Mouse (Mus musculus) adrenal gland (tissue): ENCODE measurements at regions not wholly inside any gene's neighbourhood (a gene's known extent, or its start where the extent isn't known, plus 50 kb on each side); places are given as distances from the start of the nearest gene placed in this dataset.

Experiments
- intact Hi-C: fragments of 180-260 bp; cut with DNase I; formaldehyde crosslinking; loops from one replicate; pipeline ENCODE4 v1.15.1; 2025

DNA sequence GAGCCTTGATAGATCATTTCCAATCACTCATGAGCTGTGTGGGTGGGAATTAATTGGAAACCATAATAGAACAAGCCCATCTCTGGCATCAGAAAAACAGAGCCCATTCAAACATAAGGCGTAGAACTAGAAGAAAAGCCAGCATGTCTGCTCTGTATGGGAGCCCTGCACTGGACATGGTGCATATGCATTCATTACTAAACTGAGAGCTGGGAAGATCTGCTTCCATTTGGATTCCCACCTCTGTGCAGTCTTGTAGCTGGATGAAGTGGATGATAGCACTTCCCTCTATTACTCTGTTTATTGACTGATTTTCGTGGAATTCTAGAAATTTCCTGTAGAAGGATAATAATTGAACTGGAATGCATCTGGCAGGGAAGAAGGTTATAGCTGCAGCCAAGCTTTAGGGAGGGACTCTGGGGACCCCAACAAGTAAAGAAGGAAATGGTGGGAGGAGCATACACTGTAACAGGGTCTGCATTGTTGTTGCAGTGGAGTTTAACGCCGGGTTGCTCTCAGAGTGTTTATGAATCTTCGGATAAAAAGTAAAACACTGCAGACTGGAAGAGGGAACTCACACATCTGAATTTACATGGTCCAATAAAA, 155.2 kb upstream of the Jag1 start:
- intact Hi-C loops: no loop called here

DNA sequence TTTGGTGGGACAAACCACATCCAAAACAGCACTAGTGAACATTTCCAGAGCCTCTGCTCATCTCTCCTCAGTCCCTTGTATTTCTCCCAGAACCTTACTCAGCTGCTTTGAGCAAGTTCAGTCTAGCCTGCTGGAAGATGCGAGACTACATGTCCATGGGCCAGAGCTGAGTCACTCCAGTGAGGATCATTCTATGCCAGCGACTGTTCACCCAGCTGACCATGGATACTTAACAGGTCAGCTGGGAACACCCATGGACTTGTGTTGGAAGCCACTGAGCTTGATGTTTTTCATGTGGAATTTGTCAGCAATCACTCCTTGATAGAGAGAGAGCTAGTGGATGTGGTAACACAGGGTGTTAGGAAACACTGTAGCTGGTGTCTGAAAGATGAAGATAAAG, 146.5 kb upstream of the Jag1 start:
- intact Hi-C loops: no loop called here

DNA sequence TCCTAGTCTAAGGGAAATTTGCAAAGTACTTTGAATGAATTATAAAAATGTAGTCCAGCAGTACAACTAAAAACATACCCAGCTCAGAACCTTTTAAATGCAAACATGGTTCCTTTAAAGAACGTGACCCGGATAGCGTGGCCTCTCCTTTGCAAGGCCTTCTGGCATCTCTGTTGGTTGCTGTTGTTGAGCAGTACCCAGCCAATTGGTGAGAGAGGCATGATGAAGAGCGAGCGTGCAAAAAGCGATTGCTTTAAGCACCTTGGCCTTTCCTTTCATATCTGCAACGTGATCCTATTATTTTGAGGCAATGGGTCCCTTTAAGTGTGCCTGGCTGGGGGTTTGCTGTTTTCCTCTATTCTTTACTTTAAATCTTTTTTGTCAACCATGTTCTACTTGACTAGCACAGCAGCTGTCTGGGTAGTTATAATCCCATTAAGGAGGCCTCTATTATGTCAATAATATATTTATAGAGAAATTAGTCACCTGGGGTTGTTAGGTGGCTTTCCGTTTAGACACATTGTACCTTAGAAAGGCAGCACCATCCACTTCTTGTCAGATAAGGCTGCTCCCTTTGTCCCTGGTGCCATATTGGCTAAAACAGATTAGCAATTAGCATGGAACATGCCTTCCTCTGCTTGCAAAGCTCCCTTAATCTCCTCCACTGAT, 141.5 kb upstream of the Jag1 start:
- intact Hi-C loops: no loop called here

DNA sequence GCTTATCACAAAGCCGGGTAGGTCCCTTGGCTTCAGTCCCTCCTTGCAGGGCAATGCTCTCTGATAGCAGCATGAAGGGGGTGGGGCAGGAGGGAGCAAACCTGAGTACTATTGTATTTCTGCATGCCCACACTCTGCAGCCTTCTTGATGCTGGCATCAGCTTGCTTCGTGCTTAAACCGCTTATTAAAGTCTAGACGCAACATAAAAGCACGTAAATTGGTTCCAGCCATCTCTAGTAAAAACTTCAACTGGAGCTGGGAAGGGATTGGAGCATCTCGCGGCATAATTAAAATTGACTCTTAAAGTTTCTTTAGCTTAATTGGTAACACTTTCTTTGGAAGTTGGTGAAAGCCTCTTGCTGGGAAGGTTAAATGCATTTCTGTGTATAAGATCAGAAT, 131.5 kb upstream of the Jag1 start:
- intact Hi-C loops: no loop called here

DNA sequence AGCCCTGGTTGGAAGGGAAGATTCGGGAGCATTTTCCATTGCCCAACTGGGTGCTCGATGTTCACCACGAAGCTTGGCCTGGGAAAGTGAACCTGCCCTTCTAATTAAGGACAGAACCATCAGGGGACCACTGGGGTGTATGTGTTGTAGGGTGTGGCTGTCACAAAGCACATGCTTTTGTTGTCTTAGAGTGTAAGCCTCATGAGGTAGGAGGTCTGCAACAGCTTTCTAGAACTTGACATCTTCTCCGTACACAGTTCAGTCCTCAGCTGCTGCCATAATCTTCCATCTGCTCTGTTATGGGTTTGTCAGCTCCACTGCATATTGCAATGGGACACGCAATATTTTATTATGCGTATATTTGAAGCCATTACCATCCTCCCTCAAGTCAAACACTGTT, 127.9 kb upstream of the Jag1 start:
- intact Hi-C loops: no loop called here

DNA sequence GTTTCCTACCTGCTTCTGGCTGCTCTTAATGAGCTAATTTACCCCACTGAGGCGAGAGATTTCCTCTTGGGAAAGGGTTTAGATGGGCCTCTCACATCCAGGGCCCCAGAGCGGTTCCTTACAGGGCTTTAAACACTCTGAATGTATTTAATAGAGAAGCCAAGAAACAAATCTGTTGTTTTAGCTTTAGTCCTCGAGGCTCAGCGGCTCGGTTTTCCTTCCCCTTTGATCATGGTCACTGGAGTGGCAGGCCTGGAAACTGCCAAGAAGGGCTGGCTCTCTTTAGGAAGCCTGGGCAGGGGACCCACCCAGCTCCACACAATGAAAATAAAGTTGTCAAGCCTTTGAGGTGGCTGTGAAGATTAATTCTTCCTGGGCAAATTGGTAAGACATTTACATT, 127.5 kb upstream of the Jag1 start:
- intact Hi-C loops: no loop called here

DNA sequence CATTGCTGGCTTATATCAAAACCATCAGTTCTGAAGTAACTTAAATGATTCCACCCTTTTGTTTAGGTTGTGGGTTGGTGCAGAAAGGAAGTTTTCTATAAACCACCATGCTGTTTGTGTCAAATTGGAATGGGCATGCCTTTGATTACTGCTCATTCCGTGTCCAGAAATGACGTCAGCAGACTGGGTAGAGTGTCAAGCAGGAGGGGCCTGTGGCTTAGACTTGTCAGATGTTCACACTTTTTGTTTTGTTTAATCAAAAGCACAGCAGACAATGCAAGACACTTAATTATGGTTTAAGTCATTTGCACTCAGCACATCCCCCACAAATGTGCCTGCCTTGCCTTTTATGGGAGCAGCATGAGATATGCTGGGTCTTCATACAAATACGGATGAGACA, 120.5 kb upstream of the Jag1 start:
- intact Hi-C loops: no loop called here

DNA sequence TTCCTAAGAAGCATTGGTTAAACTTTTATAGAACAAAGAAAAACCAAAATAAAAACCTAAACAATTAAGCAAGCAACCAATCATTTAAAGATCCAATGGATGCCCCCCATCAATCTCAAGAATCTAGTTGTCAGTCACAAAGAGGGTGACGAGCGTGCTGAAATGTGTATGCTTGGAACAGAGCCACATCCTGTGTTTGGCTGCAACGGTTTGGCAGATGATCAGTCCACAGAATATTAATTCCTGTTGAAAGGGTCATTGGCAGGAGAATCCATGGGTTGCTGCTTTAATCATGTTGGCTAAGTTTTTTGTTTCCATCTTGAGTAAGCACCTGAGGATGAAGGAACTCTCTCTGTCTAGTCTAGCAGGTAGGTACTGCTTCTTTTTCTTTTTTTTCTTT, 117.5 kb upstream of the Jag1 start:
- intact Hi-C loops: no loop called here

DNA sequence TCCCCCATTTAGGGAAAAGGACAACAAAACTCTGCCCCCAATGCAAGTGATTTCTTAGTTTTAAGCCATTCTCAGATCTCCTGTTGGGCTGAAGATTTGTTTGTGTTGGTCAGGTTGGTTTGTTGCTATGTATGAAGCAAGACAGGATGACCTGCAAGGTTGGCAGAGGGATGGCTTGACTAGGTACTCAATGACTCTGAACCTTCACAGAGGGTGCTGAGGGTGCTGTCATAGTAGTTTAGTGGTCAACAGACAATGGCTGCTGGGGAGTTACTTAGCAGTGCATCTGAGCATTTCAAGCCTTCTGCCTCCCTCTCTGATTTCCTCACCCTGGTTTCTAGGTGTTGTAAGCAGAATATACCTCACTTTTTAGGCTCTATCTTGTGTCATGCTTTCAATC, 114.7 kb upstream of the Jag1 start:
- intact Hi-C loops: no loop called here

DNA sequence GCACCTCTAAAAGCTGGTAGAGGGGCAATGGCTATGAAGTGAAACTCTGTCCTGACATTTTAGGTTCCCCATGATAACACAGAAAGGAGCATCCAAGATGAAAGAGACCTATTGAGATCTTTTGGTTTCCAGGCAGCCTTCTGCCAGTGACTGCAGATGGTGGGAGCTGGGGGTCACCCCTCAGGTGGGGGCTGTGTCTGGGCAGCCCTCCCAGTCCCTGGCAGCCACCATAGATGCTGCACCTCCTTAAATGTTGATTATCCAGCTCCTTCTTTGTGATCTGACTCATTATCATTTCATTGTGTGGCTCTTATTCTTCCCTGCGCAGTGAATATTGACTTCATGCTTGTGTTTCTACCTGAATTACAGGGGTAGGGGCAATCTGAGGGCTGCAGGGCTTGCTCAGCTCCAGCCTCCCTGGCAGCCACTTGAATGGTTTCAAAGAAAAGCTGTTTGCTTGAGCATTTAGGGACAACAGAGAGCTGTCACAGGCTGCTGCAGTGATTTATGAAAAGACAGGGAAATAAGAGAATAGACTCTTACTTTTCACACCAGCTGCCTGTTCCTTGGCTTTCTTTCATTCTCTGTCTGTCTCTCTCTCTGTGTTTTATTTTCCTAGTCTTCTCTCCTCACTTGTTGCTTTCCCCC, 113.1 kb upstream of the Jag1 start:
- intact Hi-C loops: no loop called here

DNA sequence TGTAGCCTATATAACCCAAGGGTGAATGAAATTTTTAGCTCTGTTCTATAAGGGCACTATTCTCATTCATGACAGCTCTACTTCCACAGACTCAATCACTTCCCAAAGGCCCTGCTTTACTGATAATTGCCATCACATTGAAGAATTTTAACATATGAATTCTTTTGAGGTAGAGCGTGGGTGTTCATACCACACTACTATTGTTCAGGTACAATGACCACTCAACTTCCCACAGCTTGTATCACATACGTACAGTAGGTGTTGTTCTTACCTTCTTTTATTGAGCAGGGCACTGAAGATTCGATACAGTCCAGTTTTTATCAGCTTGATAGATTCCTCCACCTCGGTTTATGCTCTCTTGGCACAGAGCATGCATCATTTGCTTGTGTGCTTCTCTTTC, 111.1 kb upstream of the Jag1 start:
- intact Hi-C loops: no loop called here

DNA sequence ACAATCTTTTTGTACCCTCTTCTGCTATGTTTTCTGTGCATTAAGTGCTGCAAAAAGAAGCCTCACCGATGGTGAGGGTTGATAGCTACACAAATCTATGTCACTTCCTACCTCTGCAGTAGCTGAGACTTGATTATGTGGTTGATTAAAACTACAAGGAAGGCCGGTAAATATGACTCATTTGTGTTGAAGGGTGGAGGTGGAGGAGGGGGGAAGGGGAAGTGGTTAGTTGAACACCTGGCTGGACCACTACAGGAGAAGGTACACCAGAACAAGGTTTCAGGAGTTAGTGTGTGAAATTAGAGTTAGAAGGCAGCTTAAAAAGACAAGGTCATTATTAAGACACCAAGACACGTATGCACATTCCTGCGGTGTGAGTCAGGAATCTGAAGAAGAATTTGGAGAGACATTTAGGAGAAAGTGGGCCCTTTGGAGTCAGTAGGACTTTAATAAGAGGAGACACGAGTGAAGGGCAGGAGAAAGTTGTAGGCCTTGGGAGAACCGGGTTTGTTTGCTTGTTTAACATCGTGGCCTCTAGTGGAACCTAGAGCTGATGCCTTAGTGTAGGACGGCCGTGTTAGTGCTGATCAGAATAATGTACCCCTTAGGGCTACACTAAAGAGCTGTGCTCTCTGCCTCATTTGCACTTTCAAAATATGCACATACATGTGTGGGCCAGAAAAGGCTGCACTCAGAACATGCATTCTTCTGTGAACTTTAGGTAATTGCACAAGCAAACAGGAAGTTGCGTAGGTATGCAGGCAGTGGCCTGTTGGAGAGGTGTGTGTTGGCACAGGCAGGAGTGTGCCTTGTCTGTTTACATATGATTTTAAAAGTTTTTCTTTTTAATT, 108.5 kb upstream of the Jag1 start:
- intact Hi-C loops: no loop called here

DNA sequence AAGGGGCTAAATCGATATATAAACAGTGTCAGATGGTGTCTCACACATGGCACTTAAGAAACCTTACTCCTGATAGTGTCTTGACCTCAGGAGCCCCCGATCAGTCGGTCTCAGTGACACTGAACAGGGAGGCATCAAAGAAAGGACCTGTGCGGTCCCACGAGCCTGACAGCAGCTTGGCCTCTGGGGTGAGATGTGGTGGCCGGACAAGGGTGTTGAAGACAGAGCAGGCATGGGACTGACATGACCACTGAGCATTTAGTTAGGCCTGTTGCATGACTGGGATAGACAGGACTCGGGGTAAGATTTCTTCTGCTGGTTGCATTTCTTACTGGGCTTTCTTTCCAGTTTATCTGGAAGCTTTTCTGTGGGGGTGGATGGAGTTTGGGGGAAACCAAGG, 99.3 kb upstream of the Jag1 start:
- intact Hi-C loops: no loop called here

DNA sequence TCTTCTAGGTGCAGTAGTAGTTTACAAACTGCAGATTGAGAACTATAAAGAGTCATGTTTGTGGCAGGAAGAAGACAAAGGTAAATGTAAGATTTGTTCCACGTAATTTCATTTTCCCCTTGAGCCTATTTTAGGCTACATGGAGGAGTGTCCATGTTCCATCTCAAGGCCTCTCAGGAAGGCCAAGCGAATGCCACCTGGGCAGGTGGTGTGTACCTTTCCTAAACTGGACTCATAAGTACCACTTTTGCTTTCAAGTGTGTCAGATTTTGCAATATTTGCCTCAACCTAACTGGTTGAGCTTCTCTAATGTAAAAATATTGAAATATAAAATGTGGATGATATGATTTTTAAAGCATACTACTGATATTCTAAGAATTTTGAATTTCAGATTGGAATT, 91.4 kb upstream of the Jag1 start:
- intact Hi-C loops: no loop called here

DNA sequence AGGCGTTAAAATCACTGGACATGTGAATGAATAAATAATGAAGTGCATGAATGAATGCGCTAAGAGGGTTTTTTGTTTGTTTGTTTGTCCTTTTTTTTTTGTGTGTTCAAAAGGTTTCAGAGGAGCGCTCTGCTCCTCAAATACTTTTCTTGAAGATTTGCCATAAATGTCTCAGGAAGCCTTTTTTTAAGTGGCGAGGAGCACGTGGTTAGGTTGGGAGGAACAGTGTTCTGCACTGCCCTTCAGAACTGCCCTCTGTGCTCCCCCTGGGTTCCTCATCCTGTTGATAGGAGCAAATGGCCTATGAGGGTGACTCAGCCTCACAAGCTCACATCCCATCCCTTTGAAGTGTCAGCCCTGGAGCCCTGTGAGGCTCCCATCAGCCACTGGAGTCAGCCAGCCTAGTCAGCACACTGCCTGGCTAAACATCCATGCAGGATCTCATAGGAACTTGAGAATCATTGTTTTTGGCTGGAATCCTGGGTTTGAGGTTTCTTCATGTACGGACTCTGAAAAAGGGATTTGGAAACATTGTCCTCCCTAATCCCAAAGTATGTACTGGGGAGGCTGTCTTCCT, 87.9 kb upstream of the Jag1 start:
- intact Hi-C loops: no loop called here

DNA sequence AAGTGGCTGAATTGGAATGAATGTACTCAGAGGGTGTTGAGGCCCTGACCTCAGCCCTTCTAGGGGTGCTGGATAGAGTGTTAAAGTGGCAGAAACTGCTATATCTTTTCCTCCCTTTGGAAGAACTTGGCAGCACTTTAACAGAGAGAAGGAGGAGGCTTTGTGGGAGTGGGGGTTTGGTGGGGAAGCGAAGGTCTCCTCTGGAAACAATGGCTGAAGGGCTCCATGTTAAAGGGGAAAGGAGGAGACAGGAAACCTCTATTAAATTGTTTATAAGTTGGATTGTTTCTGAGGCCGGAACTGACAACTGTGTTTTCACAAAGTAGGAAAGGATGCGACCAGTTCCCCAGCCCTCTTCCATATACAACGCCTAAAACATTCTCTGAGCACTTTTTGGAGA, 83.7 kb upstream of the Jag1 start:
- intact Hi-C loops: no loop called here

DNA sequence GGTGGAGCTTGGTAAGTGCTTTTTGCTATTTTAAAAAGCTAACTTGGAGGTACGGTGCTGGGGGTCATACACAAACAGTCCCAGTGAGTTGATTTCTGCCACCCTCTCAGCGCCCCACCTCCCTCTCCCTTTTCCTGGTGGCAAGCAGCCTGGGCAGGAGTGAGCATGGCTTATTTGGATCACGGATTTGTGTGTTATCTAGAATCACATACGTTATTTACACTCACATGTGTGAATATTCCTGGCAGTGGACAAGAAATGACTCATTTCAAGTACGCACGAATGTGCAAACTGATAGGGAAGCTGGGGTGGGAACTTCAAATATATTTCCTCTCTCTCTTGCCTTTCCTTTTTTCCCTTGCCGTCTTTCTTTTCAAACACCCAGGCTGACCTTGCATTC, 75.7 kb upstream of the Jag1 start:
- intact Hi-C loops: no loop called here

DNA sequence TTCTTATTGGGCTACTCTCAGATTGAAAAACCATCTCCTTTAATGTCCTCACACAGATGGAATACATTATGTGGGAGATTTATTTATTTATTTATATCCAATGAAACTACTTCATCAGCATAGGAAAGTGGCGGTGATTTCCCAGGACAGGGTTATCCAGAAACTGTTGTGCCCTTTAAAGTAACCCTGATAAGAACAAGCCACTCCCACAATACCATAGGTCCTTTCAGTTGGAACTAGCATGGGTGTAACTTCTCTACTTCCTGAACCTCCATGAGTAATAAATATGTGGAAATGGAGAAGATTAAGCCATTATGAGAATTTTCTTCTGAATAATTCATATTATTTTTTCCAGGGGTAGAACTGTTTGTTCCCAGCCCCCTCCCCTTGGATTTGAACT, 52.7 kb upstream of the Jag1 start:
- intact Hi-C loops: no loop called here

DNA sequence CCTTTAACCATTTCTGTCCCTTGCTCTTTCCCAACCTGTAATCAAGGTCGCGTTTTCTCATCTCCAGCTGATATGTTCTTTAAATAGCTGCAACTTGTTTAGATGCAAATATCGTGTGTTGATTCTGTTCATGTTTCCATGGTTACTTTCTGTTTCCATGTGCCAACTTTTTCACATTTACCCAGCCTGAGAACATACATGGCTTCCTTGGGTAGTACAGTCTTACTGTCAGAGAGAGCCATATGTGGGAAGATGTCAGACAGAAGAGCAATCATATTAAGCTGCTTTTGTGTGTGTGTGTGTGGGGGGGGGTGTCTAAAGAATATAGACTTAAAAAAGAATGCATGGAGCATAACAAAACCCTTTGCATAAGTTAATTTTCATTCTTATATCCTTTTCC, 52.2 kb upstream of the Jag1 start:
- intact Hi-C loops: no loop called here
